Mouse (Mus musculus) adrenal gland, postnatal 36 days (tissue): Measurements from ENCODE around the gene 1810010D01Rik. TPM values are rescaled to one million over a fixed set of nuclear protein-coding genes. Genes with fewer than 3 reads are reported as not detected.

Experiments used
- DNase-seq, 2 experiments: peaks; one replicate each; pipeline ENCODE4 v3.0.0; 2021; ENCODE audit warnings: mixed read lengths in 1 of 2
- long read RNA-seq, 2 experiments: library from polyadenylated mRNA; stranded (forward); transcript quantifications; one replicate each; pipeline ENCODE4 v2.0.0; 2021; ENCODE audit warnings: borderline sequencing depth in 2 of 2
- total RNA-seq, 2 experiments: library from RNA; stranded (reverse); gene quantifications; 2 replicates each; pipeline ENCODE4 v1.2.3; 2021

The 1810010D01Rik gene
- total RNA-seq = under 1 TPM in 1 of 2 experiments, not detected in 1; 0.66 TPM
- long read RNA-seq, experiment 1 = 0 reads
- long read RNA-seq, experiment 2 = 0 reads

DNA sequence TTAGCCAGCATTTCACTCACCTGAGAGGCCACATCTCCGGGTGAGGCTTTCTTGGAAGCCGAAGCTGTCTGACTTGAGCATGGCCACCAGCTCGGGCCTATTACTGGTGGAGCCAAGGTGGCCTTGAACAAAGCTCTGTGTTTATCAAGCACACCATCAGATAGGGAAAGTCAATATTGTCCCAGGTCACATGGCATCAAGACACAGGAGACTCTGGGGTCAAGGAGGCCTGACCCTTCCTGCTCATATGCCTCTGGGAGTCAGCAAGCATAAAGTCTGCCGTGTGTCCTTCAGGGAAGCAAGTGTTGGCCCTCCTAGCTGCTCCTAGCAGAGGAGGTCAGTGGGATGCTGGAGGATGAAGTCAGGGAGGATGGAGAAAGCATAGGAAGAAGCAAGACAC, at the start of gene 1810010D01Rik:
TSS of gene 1810010D01Rik (minus strand) at position 114 of the 400 bp plus-strand sequence.
- DNase-seq = no peak

DNA sequence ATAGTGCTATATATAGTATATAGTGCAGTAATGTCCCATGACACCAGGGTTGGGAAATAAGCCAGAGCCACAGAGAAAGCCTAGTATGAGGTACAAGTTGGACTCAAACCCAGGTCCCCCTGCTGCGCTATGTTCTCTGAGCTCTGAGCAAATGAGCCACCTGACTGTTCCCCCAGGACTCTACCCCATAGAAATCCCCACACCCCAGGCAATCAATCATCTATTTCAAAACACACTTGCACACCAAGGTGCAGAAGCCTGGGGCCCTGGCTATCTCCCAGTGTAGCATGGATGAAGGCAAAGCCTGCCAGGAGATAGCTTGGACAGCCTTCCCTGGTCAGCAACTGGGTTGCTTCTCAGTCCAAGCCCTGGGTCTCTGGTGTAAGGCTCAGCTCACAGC, 48.2 kb upstream of the 1810010D01Rik start:
- no peak for DNase-seq

DNA sequence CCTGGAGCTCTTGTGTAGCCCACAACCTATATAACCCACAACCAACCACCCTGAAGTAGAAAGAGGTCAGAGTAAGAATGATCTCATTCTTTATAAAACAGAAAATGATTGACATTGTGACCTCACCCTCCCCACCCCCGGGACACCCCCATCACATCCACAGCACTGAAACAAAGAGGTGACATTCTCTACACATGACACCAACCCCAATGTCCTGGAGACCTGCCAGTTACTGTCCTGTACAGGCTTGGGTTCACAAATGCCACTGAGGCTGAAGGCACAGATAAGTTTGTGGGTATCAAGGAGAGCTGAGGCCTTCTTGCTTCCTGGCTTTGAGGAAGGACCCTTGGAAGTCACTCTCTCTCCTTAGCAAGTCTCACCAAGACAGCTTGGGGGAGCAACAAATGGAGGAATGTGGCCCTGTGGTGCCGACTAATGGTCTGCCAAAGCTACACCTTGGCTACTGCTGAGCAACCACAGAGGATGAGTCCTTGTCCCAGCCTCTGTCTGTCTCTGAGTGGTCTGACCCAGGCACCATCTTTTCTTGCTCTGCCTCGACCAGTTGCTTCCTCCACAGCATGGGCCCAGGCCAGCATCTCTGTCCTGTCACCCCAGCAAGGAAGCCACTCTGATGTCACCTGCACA, 46.2 kb upstream of the 1810010D01Rik start:
- no peak for DNase-seq

DNA sequence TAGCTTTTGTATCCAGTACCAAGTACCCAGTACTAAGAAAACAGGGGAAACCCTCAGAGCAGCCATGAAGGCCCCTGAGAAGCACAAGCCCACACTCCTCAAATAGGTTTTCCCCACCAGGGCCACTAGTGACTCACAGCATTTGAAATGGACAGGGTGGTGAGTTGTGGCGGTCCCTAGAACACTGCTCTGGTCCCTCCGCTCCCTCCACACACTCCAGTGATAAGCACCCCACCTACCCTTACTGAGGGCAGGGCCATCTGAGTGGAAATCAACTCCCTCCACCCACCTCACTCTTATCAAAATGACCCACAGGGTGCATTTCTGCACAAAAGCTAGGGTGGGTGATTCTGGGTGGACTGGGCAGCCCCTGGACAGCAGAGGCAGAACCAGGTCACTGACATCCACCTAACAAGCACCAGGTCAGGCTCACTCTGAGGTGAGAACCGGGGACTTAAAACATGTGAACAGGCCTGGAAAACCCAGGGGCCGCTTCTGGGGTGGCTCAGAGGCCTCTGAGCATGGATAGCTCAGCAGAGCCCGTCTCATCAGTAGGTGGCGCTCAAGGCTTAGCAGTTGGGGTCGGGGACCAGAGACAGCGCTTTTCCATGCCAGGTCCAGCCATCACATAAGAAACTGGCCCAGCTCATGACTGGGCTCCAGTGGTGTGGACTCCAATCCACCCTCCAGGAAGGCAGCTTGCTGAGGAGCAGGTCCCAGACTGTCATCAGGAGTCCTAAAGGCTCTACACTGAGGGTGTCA, 45.0 kb upstream of the 1810010D01Rik start:
- peak; percentile 87 to 90 for DNase-seq

DNA sequence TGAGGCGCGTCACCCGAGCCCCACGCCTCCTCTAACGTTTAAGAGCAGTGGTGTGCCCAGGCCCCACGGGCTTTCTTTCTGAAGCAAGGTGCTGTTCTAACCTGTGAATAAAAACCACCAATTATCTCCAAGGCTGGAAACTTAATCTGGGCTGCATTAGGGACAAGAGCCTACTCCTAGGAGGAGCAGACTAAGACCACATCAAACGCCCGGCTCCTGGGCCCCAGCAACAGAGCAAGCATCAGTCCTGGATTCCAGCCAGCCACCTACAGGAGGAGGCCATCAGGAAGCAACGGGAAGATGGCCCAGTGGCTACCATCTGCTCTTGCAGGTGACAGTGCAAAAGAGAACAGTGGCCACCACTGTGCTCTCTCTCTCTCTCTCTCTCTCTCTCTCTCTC, 42.3 kb upstream of the 1810010D01Rik start:
- no peak for DNase-seq

DNA sequence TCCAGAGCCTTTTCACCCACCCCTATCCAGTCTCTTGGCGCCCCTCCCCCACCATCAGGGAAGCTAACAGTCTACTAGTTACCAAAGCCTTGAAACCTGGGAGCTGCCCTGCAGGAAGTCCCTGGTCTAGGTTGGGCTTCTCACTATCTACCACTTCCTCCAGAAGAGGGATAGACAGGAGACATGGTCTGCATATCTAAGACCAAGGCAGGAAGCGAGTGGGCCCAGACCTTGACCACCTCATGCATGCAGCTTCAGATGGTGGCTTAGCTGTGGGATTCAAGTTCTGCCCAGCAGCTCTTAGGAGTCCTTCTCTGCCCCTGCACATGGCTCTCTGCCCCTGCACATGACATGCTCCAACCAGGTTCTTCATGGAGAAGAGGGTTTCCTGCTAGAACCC, 41.0 kb upstream of the 1810010D01Rik start:
- no peak for DNase-seq

DNA sequence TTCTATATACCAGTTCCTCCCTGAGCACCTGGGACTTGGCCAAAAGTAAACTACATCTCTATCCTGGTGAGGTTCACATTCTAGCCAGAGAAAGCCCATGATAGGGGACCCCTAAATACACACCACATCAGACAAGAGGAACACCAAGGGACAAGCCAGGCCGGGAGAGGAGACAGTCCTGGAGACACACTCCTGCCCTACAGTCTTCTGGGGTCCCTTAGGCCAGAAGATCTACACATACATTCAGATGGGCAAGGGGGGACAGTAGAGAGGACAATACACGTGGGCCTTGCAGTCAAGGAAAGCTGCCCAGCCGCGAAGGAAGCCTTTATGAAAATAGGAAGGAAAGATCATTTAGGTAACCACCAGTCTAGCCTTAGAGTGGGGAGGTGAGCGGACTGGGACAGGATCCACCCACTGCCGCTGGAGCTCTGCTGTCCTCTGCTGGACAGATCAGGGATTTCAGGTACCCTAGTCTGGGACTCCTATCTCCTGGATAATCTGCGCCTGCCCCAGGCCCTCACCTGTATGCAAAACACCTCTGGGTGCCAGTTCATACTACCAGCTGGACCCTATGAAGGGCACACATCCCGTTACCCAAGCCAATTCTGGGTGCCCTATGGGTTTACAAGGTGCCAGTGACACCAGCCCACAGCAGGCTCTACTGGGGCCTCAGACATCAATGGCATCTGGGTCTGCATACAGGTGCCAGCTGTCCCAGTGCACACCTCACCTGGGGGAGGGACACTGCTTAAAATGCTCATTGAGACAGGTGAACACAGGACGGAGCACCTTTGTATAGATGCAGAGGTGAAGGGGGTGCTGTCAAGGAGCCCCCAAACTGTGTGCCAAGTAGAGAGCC, 35.2 kb upstream of the 1810010D01Rik start:
- DNase-seq = peak; percentile 81 to 88

DNA sequence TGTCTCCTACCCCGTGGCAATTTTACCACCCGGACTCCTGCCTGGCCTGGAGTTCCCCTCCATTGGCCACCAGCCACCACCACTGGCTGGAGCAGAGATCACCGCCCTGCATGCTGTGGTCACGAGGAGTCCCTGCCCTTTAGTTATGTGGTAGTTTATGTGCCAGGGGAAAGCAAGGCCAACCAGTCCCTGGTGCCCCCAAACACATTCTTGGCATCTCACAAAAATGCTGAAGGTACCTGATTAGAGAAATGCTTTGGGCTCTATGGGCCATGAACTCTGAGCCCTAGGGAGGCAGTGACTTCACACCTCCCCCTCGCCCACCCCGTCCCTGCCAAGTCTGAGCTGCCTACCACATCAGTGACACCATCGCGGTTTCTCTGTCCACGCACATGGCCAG, 34.1 kb upstream of the 1810010D01Rik start:
- no peak for DNase-seq

DNA sequence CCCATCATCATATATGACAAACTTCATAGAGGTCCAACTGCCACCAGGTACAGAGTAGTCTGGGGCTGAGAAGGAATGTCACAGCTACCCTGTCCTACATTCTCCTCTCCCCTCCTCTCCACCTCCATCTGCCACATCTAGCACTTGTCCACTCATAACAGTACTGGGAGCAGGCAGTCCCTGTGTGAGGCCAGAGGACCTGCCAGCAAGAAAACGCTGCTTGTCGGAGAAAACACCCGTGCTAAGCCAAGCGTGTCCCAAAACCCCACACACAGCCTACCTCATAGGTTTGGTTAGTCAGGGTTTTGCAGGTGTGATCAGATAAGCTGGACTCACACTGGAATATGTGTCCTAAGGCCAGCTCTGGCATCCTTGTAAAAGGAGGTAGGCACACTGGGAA, 33.0 kb upstream of the 1810010D01Rik start:
- DNase-seq = no peak

DNA sequence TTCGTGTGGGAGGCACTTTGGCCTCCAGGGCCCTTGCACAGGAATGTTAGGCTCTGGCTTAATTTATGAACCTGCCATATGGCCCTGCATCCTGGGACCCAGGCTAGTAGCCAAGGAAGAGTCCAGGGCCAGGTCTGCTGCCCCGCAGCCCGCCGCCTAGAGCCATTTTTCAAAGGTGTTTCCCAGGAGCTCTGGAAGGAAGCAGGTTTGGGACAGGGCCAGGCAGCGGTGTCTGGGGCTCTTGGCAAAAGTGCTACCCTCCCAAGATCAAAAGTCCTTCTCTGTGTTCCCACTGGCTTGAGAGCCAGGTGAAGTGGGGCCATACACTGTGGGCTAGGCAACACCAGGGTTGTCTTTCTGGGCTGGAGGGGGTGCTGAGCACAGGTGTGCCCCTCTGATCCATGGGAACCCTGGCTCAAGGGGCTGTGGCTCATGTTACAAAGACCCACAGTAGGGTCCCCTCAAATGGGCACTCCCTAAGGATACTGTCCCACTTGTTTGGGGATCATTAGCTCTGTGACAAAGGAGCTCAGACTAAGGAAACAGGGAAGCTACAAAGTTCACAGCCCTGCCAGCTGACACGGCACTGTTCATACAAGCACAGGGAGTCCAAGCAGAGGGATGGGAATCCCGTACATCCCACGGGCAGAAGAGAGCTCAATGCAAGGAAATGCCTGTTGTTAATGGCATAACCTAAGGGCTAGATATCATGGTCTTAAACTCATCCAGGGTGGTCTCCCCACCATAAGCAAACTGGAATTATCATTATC, 32.0 kb upstream of the 1810010D01Rik start:
- DNase-seq = no peak

DNA sequence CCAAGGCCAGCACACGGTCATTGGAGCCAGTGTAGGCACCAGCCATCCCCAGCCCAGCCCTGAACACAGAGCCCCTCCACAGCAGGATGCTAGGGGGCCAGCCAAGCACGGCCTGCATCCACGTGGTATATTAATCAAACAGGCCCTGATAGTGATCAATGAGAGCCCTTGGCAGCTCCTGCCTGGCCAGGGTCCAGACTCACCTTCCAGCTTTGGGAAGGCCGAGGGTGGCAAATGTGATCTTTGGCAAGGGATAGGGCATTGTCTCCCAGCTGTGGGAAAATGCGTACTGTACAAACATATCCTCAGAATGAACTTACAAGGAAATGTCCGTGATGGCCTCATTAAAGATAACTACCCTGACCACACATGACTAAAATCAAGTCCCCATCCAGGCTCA, 31.2 kb upstream of the 1810010D01Rik start:
- DNase-seq = no peak

DNA sequence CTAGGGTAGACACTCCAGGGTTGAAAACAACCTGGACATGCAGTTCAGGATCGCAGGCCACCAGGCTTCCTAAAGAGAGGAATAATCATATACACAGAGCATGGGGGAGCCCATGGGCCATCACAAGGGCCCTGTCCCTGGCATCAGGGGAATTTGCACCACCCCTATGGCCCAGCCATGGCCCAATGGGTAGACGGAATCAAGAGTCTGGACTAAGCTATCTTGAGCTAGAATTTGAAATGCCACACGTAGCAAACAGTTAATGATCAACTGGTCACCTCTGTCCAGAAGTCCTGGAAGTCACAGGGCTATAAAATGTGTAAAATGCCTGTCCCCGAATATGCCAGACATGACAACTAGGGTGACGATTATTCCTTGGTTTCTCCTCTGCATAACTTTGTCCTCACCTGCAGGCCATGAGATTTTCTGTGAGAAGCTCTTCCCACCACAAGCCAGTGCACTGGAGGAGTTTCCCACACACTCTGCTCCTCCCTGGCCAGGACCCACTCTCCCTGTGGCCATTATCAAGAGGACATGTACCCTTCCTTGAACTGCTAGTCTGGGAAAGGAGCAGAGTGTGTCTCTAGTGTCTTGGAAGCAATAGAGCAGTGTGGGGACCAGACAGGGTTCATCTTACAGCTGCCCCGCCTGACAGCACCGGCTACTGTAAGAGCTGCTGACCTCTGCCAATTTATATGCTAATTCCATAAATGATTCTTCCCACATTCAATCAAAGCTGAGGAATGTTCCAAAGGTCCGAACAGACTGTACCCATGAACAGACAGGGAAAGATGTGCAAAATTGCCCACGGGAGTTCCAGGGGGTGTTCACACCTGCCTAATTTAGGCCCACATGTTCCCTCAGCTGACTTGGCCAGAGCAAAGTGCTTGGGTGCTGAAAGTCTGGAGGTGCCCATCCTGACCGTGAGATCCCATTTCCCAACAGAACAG, 27.2 kb upstream of the 1810010D01Rik start:
- DNase-seq = no peak

DNA sequence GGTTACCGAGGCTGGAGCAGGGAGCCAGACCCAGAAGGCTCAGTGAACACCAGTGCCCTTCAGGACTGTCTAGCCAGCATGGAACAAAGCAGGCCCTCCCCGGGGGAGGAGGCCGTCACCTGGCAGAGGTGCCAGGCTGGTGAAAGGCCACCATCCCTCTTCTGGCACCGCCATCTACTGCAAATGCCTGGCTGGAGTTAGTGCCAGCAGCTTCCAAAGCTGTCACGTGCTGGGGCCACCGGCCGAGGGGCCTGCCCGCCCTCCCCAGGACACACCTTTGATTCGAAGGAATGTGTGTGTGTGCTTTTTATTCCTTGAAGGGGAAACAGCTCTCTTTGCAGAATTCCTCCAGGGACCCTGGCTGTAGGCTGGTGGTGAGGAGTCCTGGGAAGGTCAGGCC, 23.7 kb upstream of the 1810010D01Rik start:
- peak in 1 of 2 experiments; percentile 45 for DNase-seq

DNA sequence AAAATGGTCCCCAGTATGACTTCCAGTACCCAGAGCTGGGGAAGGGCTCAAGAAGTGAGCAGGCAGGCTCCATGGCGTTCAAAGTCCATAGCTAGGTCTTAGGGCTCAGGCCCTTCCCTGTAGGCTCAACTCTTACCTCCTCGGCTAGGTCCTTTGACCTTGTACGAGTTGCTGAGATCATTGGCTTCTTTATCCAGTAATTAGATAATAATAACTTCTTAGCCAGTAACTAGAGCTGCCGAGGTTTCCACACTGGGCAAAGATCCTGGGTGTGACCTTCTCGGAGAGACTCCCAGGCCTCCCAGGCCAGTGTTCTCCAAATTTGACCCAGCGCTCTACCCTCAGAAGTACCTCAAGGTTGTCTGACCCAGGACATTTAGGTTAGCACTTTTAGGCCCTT, 18.7 kb upstream of the 1810010D01Rik start:
- DNase-seq = no peak

DNA sequence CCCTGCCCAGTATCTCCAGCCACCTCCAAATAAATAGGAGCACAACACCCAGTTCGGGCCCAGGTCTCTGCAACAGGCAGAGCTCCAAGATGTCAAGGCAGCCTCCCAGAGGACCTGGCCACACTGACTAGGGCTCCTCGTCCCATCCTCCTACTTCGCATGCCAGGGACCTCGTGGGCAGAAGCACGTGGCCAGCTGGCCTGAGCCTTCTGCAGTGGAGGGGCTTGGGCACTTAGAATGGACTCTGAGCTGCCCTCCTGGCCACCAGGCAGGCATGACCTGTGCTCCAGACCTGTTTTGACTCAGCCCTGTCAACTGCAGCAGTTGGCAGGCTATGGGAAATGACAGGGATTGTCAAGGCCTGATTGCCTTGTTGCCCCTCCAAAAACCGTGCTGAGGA, 17.7 kb upstream of the 1810010D01Rik start:
- DNase-seq = no peak

DNA sequence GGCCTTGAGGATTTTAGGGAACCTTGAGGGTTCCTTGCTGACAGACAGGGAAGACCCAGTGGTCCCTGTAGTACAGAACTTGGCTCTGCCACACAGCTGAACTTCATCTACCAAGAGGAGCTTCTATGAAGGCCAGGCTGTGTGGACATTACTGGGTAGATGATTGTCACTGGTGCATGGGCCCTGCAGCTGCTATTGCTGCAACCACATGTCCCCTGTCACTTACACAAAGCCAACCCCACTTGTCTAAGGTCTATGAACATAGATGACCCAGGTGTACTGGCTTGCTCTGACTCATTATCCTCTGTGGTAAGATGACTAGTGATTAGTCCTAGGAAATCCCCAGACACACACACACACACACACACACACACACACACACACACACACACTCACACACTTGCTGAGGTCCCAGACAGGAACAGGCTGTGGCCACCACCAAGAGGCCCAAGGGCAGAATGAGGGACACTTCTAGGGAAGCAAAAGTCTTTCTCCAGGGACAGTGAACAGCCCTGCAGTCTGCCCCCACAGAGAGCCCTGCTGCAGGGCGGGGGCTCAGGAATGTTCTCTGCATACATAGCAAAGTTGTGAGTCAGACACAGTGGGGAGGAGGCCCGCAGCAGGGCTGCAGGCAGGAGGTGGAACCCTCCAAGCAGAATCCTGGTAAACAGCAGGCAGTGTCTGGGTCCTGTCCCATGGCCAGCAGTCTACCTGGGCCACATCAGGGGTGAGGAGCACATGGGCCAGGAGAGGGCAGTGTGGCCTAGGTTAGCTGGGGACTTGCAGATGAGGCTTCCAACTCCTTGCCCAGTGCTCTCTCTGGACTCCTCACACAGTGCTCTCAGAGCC, 14.1 kb upstream of the 1810010D01Rik start:
- DNase-seq = peak; percentile 54 to 59

DNA sequence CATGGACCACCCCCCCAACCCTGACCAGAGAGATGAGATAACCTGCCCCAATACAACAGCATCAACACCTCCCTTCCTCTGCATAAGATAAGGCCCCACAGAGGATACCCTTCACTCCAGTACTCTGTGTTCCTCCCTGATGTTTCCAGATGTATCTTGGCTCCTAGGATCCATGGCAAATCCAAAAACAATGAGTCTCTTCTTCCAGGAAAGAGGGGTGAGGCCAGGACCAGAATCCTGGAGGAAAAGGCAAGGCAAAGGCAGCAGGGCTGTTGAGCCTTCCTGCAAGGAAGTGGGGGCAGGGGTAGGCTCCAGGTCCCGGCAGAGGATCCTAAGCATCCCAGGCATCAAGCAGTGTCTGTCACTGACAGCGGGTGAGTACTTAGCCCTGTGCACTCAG, 13.4 kb upstream of the 1810010D01Rik start:
- DNase-seq = no peak

DNA sequence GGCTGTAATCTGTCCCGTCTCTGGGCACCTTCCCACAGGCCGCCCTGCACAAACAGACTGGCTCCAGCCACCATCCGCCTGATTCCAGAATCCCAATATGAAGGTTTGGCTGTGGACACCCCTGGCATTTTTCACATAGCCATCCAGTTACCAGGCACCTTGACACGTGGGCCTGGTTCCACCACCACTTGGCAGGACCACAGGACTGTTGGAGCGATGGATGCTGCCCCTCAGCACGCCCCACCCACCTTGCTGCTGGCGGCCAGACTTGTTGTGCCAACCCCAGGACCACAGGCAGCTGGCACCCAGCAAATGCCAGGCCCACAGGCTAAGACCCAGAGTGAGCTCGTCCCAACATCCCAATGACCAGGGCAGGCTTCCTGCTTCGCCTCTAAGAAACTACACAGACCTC, 11.5 kb upstream of the 1810010D01Rik start:
- DNase-seq = no peak

DNA sequence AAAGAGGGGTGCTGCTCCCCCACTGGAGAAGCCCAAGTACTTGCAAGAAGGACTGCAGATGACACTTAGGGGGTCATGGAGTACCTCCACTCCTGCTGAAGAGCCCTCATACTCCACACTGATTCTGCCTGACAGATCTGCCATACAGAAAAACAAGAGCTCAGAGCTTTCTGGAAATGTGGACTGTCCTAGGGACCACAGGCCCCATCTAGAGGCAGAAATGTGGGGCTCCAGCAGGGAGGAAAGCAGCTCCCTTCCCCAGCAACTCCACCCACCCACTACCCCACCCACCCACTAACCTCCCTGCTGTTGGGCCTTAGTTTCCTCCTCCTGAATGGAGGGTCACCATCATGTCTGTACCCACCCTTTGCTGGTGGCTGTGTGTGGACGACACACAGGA, 8.7 kb upstream of the 1810010D01Rik start:
- no peak for DNase-seq

DNA sequence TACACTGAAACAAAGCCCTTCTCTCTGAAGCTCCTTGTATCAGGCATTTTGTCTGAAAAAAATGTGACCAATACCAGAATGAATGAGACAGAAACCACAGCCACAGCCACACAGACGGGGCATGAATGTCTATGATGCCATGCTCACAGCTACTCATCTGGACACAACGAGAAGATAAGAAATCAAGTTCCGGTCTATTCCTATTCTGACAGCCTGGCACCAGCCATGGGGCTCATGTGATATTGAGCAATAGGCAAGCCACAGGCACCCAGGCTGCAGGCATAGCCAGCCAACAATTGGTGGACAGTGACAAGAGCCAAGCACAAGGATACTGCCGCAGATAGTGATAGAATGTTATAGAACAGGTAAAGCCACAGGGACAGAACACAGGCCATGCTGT, 7.6 kb upstream of the 1810010D01Rik start:
- peak in 1 of 2 experiments; percentile 34 for DNase-seq
